Mouse (Mus musculus): Measurements from ENCODE around the gene Slc11a2.
A peak's percentile ranks its signal among the peaks of the same experiment; 100 is the strongest.

The Slc11a2 gene

DNA sequence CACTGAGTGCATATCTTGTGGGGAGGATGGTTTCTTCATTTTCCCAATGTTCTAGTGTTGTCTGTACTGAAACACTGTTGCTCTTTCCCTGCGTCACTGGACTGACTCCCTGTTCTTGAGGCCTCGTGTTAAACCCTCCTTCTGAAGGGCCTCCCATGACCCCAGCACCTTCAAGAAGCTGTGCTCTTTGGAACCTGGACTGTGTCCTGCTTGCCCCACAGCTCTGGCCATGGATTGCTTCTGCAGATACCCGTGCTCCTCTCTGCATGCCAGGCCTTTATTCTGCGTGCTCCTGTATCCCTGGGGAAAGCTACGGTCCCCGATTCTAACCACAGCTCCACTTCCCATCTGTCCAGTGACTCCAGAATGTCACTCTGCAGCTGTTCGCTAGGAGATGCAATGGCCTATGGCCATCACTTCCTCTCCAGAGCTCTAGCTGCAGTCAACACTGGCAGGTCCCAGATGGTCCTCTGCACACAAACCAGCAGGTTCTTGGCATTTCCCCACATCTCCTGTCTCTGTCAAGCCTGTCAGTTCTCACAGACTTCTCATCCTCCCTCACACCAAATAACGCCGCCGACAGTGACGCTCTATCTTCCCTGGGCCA is 5.2 kb upstream of the Slc11a2 start:
- peak; percentile 58 for DNase-seq

DNA sequence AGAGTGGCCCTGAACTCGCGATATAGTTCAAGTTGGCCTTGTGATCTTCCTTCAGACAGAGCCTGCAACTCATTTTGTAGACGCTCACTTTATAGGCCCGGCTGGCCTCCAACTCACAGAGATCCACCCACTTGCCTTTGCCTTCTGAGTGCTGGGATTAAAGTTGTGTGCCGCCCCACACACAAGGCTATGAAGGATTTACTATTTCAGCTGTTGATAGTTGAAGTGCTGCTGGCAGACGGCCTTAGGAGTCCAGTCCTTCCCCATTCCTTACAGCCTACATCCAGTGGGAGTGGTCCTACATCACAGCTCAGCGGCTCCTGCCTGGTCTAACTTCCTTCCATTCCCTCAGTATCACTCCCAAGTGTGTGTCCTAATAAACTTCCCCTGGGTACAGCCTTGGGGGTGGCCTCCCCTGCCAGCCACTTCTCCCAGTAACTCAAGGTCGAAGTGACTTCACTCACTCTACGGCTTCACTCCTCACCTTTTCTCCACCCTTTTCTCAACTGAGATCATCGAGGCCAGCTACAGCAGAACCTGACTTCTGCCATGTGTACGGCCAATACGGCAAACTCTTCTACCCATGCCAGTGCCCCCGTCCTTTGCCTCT is 3.5 kb upstream of the Slc11a2 start:
- peak; percentile 51 for DNase-seq

DNA sequence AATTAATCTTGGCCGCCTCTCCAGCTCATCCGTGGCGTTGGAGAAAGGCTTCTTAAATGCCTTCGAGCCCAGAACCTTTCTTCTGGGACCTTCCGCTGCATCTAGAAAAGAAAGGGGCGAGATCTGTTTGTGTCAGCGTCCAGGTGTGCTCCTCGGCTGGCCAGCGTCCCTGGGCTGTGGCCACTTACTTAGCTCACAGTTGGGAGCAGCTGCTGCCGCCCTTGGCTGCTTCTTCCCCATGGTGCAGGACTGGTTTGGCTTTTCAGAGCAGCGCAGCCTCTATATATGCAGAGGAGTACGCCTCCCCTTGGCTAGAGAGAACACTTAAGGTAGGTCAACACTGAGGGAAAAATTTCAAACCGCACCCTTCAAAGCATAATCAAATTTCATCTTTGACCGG is 956 bp downstream of the Slc11a2 start:
- peak; percentile 65 for DNase-seq

DNA sequence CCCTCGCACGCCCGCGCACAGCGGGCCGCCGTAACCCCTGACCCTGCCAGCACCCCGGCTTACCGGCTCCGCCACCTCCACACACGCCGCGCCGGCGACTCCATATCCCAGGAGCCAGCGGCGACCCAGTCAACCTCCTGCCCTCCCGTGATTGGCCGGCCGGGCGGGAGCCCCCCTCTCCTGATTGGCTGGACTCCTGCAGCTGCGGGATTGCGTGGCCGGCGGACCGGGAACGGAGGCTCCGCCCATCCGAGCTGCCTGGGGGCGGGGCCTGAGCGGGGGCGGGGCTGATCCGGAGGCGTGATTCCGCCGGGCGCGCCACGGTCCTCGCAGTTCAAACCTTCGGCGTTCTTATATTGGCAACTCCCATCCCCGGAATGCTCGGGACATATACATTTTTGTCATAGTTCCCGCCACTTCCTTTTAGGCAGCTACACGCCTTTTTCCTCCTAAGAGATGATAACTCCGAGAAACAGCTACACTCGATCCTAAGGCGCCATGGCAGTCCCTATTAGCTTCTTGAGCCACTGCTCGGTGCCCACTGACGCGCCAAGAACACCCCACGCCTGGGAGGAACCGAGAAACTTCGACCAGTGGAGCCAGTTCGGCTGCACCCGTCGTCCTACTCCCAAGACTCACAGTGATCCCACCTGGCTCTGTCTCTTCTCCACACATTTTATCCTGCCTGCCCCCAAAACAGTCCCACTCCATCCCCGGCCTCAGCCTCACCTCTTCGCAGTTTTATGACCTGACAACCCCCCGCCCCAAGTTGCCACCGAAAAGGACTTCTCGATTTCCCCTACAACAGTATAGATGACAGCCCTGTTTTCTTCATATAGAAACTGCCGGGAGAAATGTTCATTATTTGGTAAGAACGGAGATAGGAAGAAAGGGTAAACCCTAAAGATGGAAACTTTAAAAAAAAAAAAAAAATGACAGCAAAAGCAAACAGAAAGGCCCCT is 1.7 kb downstream of the Slc11a2 start:
- peak; percentile 98 for DNase-seq

DNA sequence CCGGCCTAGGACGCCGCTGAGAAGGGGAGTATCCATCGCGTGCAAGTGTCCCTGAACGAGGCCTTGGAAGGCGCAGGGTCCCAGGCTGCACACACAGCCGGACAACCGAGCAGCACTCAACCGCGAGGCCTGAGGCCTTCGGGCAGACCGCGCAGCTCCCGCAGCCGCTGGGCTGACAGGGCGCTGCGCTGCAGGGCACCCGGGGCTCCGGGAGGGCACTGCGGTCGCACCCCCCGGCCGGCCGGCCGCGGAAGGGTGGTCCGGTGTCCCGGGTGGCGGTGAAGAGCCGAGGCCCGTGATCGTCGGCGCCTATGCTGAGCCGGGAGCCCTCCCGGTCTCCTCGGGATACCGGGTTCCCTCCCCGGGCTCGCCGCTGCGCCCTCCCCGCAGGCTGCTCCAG is 2.4 kb downstream of the Slc11a2 start:
- no peak for DNase-seq

DNA sequence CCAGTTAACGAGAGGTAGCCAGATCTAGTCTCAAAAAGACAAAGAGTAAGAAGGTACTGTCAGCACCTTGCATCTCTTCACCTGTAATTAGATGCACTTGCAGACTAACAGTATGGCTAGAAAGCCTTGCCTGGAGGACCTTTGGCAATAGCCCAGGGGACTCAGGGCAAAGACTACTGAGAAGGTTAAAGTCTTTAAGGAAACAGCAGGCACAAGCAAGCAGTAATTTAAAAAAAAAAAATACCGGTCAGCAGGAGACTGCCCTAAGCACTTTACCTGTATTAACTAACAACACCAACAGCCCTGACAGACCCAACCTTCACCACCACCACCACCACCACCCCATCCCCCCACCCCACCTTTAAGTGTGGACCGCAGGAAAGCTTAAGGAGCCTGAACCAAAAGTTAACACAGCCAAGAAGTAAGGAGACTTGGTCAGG is 3.1 kb downstream of the Slc11a2 start, which contains the start of gene Gm5475:
Gm5475 (plus strand) TSS at position 390 of the 440 bp plus-strand sequence.
- peak; percentile 85 for DNase-seq

DNA sequence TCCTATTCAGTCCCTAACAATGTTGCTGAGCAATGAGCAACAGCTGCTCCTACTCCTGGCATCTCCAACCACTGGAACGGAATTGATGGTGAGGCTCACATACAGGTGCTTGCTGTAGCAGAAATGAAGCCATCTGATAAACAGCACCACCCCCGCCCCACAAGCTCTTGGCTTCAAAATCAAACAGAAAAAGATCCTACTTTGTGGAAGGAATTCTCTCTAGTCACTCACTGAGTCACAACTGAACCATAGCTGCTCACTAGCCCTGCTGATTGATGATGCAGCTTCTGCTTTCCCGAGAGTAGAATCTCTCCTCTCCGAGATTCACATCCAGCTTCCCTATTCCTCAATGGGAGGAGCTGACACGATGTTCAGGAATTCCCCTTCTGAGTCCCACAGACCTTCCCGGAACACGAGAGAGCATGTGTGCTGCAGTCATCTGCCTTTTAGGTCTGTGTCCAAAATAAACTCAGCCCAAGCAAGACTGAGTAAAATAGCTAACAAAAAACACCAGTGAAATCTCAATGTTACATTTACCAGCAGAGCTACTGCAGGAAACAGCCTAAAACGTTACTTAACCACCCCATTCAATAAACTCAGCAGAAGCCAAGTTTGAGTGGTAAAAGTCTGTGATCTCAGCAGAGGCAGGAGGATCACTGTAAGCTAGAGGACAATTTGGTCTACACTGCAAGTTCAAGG is 3.7 kb downstream of the Slc11a2 start:
- no peak for DNase-seq

DNA sequence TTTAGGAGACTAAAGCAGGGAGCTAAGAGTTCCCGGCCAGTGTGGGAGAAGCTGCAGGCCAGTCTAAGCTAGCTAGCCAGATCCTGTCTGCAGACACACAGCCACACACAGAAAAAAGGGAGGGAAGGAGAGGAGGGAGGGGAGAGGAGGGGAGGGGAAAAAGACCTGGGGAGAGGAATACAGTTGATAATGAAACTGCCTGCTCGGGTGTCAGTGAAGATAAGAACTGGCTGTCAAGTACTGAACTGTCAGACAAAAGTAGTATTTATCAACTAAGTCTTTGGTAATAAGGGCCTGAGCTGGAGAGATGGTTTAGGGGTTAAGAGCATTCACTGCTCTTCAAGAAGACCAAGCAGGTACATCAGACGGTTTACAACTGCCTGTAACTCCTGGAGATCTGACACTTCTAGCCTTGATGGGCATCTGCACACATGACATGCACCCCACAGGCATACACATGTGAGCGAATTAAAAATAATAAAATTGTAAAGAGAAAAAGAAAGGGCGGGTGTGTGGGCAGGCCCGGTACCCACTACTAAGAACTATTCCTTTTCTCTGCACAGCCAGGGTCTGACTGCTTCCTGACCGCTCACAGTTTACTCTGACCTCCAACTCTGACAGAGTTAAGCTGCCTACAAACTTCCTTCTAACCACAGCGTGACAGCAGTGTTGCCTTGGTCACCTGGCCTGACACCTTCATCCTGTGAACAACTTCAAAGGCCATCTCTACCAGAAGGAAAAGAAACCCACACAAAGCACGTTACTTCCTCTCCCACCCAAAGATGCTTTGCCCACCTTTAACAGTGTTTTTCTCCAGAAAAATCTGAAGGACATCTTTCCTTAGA is 4.7 kb downstream of the Slc11a2 start:
- no peak for DNase-seq

DNA sequence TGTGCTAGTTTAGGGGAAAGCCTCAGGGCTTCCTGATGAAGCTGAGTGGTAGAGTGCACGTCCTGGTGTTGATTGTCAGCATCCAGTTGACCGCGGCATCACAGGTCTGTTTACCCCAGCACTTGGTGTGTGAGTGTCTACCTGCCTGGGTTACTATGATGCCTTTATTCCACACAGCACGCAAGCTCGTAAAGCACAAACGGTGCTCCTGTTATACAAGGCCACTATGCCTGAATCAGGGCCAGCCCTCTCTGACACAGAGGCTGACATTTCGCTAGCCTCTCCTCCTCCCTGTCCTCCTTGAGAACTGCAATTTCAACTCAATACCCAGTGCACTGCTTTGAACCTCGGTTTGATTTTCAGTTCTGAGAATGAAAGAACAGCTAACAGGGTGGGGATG is 5.6 kb downstream of the Slc11a2 start:
- no peak for DNase-seq

DNA sequence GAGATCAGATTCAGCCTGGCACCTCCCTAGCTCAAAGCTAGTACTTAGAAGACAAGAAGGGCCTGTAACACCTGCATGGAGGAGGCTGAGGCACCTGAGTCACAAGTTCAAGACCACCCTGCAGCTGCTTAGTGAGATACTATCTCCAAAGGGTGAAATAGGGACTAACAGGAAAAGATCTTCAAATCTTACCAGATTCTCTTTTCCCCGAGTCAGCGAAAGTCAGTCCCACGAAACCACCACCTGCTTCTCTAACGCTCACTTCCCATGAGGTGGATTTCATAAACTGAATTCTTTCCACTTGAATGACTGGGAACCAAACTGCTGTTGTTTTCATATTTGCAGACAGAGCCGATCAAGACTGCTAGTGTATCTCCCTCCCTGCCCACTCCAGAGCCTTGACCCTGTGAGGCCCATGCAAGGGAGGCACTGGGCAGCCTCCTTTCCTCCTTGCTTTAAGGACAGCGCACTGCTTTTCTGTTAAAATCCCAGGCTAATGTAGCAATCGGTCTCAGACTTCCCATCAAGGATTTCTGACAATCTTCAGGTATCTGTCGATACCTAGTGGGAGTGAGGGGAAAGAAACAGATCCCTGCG is 6.9 kb downstream of the Slc11a2 start:
- DNase-seq = no peak

DNA sequence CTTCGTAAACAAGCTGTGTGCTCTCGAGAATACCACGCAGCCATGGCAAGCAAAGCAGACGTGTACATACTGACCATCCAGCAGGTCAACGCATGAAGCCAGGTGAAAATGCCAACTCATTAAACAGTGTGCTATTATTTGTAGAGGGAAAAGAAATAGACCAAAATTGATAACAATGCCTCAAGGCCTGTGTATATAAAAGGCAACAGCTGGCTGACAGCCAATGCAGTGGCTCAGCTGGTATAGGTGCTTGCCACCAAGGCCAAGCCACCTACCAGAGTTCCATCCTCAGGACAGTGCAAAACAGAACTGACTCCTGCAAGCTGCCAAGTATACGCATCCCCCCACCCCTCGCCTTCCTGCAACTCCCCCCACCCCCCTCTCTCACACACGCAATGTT is 9.2 kb downstream of the Slc11a2 start:
- DNase-seq = no peak

DNA sequence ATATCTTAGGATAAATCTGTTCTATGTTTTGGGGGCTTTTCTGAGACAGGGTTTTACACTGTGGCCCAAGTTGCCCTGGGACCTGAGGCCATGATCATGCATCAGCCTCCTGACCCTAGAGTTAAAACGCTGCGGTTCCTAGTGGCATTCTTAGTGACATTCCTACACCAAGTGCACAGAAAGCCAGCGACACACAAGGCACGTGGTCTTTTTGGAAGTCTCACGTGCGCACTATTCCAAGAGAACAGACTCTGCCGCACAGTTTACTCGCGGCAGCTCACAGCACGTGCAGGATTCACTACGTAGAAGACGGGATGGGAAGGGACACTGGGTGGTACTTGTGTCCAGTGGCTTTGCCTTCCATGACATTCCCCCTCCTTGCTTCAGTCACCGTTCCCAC is 9.9 kb downstream of the Slc11a2 start:
- no peak for DNase-seq

DNA sequence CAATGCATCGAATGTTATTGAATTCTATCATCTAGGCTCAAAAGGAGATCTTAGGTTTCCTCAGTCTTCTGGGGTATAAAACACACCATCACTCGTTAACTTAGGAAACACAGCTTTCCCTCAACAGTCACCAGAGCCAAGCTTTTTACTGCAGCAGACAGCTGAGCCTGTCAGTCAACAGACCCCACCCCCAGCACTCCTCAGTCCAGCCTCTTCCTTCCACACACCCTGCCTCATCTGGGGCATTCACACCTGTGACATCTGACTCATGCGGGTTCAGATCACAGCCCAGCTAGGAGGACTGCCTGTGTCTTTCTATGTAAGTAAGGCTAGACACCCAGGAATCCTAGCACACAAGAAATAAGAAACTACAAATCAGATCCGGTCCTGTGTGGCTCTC is 10.9 kb downstream of the Slc11a2 start:
- DNase-seq = no peak

DNA sequence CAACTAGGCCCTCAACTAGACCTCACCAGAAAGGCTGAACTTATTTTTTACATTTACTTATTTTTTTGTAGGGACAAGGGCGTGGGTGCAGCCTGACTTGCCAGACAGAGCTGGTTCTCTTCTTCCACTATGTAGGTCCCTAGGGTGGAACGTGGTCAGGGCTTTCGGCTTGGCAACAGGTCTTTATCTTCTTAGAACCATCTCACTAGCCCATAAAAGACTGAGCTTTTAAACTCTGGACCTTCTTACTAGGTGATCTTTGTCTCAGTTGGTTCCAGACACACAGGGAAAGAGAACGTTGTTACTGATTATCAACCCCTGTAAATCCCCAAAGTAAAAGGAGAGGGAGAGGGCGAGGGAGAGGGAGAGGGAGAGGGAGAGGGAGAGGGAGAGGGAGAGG is 11.6 kb downstream of the Slc11a2 start:
- DNase-seq = no peak

DNA sequence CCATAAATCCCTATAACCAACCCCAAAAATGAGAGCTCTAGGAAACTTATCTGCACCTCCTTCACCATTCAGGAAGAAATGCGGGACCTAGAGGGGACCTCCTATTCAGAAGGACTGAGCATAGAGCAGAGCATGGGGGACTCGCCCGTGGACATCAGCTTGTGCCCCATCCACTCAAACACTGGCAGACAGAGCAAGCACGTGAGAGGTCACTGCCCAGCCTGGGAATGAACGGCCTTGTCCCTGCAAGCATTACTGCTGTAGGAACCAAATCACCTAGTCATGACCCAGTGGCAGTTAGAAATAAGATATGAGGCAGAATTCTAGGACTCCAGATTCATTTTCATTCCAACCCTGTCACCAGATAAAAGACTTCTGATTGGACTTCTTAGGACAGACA is 13.1 kb downstream of the Slc11a2 start:
- DNase-seq = no peak

DNA sequence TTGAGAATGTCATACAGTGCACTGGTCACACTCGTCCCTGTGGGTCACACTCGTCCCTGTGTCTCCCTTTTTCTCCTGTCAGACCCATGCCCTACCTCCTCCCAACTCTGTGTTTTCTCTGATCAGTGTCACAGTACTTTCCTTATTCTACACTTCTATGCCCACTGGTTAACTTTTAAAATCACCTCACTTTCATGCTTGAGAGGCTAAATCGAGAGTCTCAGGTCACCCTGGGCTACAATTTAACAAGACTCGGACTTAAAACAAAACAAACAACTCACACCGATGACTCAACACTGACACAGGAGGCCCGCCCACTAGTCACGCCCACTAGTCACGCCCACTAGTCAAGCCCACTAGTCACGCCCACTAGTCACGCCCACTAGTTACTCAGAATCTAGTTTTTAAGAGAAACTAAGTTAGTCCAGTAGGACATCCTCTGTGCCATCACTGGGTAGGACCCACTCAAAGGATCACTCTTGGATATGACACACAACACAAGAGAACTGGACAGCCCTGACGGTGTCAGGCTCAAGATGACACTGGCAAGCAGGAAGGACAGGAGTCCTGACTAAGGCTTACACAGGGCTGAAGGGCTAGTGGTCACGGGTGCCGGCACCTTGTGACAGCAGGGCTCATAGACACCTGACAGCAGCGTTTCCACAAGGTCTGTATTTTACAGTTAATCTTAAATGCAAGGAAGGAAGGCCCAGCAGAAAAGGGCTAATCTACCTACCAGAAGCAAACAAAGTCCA is 13.8 kb downstream of the Slc11a2 start:
- DNase-seq = peak; percentile 88

DNA sequence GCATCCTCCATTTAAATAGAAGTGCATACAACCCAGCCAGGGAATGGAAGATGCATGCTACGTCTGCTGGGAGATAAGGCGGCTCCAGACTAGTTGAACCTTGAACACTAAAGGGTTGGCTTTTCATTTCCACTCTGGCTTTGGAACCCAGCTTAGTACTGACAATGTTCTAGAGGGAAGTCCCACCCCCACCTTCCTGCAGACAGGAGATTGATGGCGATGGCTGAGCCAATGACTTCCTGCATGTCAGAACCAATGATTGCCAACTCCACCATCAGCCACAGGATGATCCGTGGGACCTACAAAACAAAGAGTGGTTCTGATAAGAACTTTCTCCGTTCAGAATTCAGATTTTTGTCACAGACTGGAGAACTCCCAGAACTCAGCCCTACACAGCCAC is 18.8 kb downstream of the Slc11a2 start:
- DNase-seq = peak; percentile 42

DNA sequence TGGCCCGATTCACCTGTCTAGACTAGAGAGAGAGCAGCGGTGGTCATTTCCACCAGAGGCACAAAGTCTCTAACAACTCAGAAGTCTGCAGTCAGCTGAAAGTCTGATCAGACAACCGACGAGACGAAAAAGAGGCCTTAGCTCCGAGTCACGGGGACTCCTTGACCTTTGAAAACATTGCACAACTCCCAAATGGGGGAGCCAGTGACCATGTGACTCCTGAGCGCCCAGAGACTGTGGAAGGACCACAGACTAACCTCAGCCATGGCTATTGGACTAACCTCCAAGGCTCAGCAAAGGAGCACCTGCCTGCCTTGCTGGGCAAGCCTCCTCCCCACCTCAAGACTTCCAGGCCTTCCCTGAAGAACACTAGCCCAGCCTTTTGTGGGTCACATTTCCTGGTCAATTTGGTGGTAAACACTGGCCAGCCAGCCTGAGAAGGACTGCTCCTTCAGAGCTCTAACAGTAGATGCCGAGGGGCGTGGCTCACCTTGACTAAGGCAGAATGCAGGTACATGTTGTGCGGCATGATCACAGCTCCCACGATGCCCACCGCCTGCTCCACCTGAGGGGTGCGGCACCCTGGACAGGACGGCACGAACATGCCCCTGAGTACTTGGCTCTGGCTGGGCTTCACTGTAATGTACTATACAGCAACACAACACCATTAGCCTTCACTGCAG is 21.4 kb downstream of the Slc11a2 start:
- peak; percentile 76 for DNase-seq

DNA sequence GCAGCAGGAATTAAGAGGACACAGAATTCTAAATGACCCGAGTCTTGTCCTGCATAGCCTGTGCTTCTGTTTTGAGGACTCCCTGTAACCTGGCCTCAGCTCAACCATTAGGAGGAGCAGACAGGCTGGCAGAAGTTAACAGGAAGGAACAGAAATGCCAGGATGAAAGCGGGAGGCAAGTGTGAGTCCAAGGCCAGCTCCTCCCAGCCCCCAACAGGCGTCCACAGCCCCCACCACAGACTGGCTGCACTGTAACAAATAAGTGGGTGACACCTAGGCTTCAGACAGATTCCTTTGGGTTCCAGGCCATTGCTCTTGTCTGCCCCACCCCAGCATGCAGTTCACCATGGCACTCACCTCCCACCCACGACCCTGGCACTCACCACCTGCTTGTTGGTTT is 22.1 kb downstream of the Slc11a2 start:
- DNase-seq = no peak

DNA sequence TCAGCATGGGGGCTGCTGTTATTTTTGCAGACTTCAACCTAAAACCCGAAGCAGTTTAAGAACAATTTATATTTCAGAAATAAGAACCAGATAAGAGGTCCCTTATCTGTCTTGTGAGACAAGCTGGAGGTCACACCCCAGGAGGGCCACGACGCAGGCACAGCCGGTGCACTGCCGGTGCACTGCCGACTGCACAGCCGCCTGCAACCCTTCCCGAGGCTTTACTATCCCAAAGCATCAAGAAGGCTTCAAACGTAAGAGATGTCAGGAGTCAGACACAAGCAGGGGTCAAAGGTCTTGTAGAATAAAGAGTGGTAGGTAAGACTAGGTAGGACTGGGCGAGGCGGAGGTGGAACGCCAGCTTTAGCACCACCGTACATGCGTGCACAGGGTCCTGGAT is 22.5 kb downstream of the Slc11a2 start:
- DNase-seq = no peak

Measured in kidney, postnatal 14 days (tissue).